Mouse (Mus musculus): ENCODE measurements at regions not wholly inside any gene's neighbourhood (a gene's known extent, or its start where the extent isn't known, plus 50 kb on each side); places are given as distances from the start of the nearest gene placed in this dataset.

- H3K4me1 ChIP-seq (ENCODE audit: control insufficient read depth, insufficient read depth, insufficient read length, low read length) = no peaks in the 10 kb centered on the region
- H3K4me3 ChIP-seq (ENCODE audit: insufficient read depth, low read depth, low read length) = no peak overlapping the region
- no peak overlapping the region for H3K27ac ChIP-seq (replicated peaks; ENCODE audit: low read depth, low read length)
Measured at GRCm38 (mm10) chr13:101955806-101956418, 187.9 kb upstream of the Pik3r1 start.

GRCm38 (mm10) chr13:101957782-101958181 is 189.8 kb upstream of the Pik3r1 start:
- Histone ChIP-seq H3K4me1 (ENCODE audit: control insufficient read depth, insufficient read depth, insufficient read length, low read length) (no peaks in the 10 kb centered on the region), H3K27ac (replicated peaks; ENCODE audit: low read depth, low read length) (no peak overlapping the region), H3K4me3 (ENCODE audit: insufficient read depth, low read depth, low read length) (no peak overlapping the region)

- no peaks in the 10 kb centered on the region for H3K4me1 ChIP-seq (ENCODE audit: control insufficient read depth, insufficient read depth, insufficient read length, low read length)
- no peak overlapping the region for H3K4me3 ChIP-seq (ENCODE audit: insufficient read depth, low read depth, low read length)
- H3K27ac ChIP-seq (replicated peaks; ENCODE audit: low read depth, low read length) = no peak overlapping the region
Measured at GRCm38 (mm10) chr13:101965537-101965936, 197.5 kb upstream of the Pik3r1 start.

GRCm38 (mm10) chr13:101966799-101967397 is 198.9 kb upstream of the Pik3r1 start:
- H3K27ac ChIP-seq (replicated peaks; ENCODE audit: low read depth, low read length) = no peak overlapping the region
- no peak overlapping the region for H3K4me3 ChIP-seq (ENCODE audit: insufficient read depth, low read depth, low read length)
- no peaks in the 10 kb centered on the region for H3K4me1 ChIP-seq (ENCODE audit: control insufficient read depth, insufficient read depth, insufficient read length, low read length)

- H3K4me3 ChIP-seq (ENCODE audit: insufficient read depth, low read depth, low read length) = no peak overlapping the region
- no peaks in the 10 kb centered on the region for H3K4me1 ChIP-seq (ENCODE audit: control insufficient read depth, insufficient read depth, insufficient read length, low read length)
- no peak overlapping the region for H3K27ac ChIP-seq (replicated peaks; ENCODE audit: low read depth, low read length)
Measured at GRCm38 (mm10) chr13:101967466-101967865, 199.4 kb upstream of the Pik3r1 start.

- Histone ChIP-seq H3K4me1 (ENCODE audit: control insufficient read depth, insufficient read depth, insufficient read length, low read length) (no peaks in the 10 kb centered on the region), H3K27ac (replicated peaks; ENCODE audit: low read depth, low read length) (no peak overlapping the region), H3K4me3 (ENCODE audit: insufficient read depth, low read depth, low read length) (no peak overlapping the region)
Measured at GRCm38 (mm10) chr13:101976766-101977165, 208.7 kb upstream of the Pik3r1 start.

GRCm38 (mm10) chr13:101980171-101980835 is 212.3 kb upstream of the Pik3r1 start:
- H3K27ac ChIP-seq (replicated peaks; ENCODE audit: low read depth, low read length) = no peak overlapping the region
- H3K4me3 ChIP-seq (ENCODE audit: insufficient read depth, low read depth, low read length) = no peak overlapping the region
- H3K4me1 ChIP-seq (ENCODE audit: control insufficient read depth, insufficient read depth, insufficient read length, low read length) = no peaks in the 10 kb centered on the region

GRCm38 (mm10) chr13:101988637-101989413 is 220.8 kb upstream of the Pik3r1 start:
- no peaks in the 10 kb centered on the region for H3K4me1 ChIP-seq (ENCODE audit: control insufficient read depth, insufficient read depth, insufficient read length, low read length)
- H3K4me3 ChIP-seq (ENCODE audit: insufficient read depth, low read depth, low read length) = no peak overlapping the region
- no peak overlapping the region for H3K27ac ChIP-seq (replicated peaks; ENCODE audit: low read depth, low read length)

GRCm38 (mm10) chr13:101991729-101992128 is 223.7 kb upstream of the Pik3r1 start:
- Histone ChIP-seq H3K27ac (replicated peaks; ENCODE audit: low read depth, low read length) (no peak overlapping the region), H3K4me1 (ENCODE audit: control insufficient read depth, insufficient read depth, insufficient read length, low read length) (no peaks in the 10 kb centered on the region), H3K4me3 (ENCODE audit: insufficient read depth, low read depth, low read length) (no peak overlapping the region)

- Histone ChIP-seq H3K4me1 (ENCODE audit: control insufficient read depth, insufficient read depth, insufficient read length, low read length) (no peaks in the 10 kb centered on the region), H3K27ac (replicated peaks; ENCODE audit: low read depth, low read length) (no peak overlapping the region), H3K4me3 (ENCODE audit: insufficient read depth, low read depth, low read length) (no peak overlapping the region)
Measured at GRCm38 (mm10) chr13:101994779-101995178, 226.8 kb upstream of the Pik3r1 start.

- Histone ChIP-seq H3K4me1 (ENCODE audit: control insufficient read depth, insufficient read depth, insufficient read length, low read length) (no peaks in the 10 kb centered on the region), H3K27ac (replicated peaks; ENCODE audit: low read depth, low read length) (no peak overlapping the region), H3K4me3 (ENCODE audit: insufficient read depth, low read depth, low read length) (no peak overlapping the region)
Measured at GRCm38 (mm10) chr13:101995529-101995928, 227.5 kb upstream of the Pik3r1 start.

- Histone ChIP-seq H3K27ac (replicated peaks; ENCODE audit: low read depth, low read length) (no peak overlapping the region), H3K4me1 (ENCODE audit: control insufficient read depth, insufficient read depth, insufficient read length, low read length) (no peaks in the 10 kb centered on the region), H3K4me3 (ENCODE audit: insufficient read depth, low read depth, low read length) (no peak overlapping the region)
Measured at GRCm38 (mm10) chr13:101996144-101996543, 228.1 kb upstream of the Pik3r1 start.

- Histone ChIP-seq H3K4me1 (ENCODE audit: control insufficient read depth, insufficient read depth, insufficient read length, low read length) (no peaks in the 10 kb centered on the region), H3K4me3 (ENCODE audit: insufficient read depth, low read depth, low read length) (no peak overlapping the region), H3K27ac (replicated peaks; ENCODE audit: low read depth, low read length) (no peak overlapping the region)
Measured at GRCm38 (mm10) chr13:101997415-101997814, 229.4 kb upstream of the Pik3r1 start.

- Histone ChIP-seq H3K4me1 (ENCODE audit: control insufficient read depth, insufficient read depth, insufficient read length, low read length) (no peaks in the 10 kb centered on the region), H3K4me3 (ENCODE audit: insufficient read depth, low read depth, low read length) (no peak overlapping the region), H3K27ac (replicated peaks; ENCODE audit: low read depth, low read length) (no peak overlapping the region)
Measured at GRCm38 (mm10) chr13:102006565-102006964, 238.5 kb upstream of the Pik3r1 start.

- Histone ChIP-seq H3K27ac (replicated peaks; ENCODE audit: low read depth, low read length) (no peak overlapping the region), H3K4me1 (ENCODE audit: control insufficient read depth, insufficient read depth, insufficient read length, low read length) (no peaks in the 10 kb centered on the region), H3K4me3 (ENCODE audit: insufficient read depth, low read depth, low read length) (no peak overlapping the region)
Measured at GRCm38 (mm10) chr13:102011965-102012364, 243.9 kb upstream of the Pik3r1 start.

Data from brown adipose tissue, adult 24 weeks (tissue).